Mouse (Mus musculus) frontal cortex, adult 2 months (tissue): Measurements from ENCODE around the gene Lmod2. TPM values are rescaled to one million over a fixed set of nuclear protein-coding genes. Genes with fewer than 3 reads are reported as not detected.
A peak's percentile ranks its signal among the peaks of the same experiment; 100 is the strongest.

Experiments
- DNase-seq, 2 experiments: peaks; one replicate each; pipeline ENCODE4 v3.0.0; 2022; ENCODE audit warnings: low spot score in 1 of 2; ENCODE audit errors: extremely low spot score in 1 of 2
- polyA plus RNA-seq: library from polyadenylated mRNA; depleted of rRNA; stranded (reverse); fragments of >200 nt; gene quantifications from 2 replicates; pipeline ENCODE4 v1.2.3, GENCODE M21; 2012

The Lmod2 gene
- polyA plus RNA-seq, 1 experiment: not detected

GRCm38 (mm10) chr6:24600726-24601125, 3.2 kb downstream of the Lmod2 start:
- DNase-seq: no peak

GRCm38 (mm10) chr6:24601668-24602067, 4.1 kb downstream of the Lmod2 start:
- DNase-seq: no peak

GRCm38 (mm10) chr6:24602351-24602750, 4.8 kb downstream of the Lmod2 start:
- no peak for DNase-seq

- DNase-seq: no peak
These were observed 5.4 kb downstream of the Lmod2 start for GRCm38 (mm10) chr6:24602993-24603392.

GRCm38 (mm10) chr6:24604289-24604688, 6.7 kb downstream of the Lmod2 start:
- DNase-seq: no peak

- no peak for DNase-seq
These were observed 8.1 kb downstream of the Lmod2 start for GRCm38 (mm10) chr6:24605631-24606030.

GRCm38 (mm10) chr6:24606512-24606911, 8.9 kb downstream of the Lmod2 start:
- DNase-seq: no peak

- no peak for DNase-seq
These were observed 10.0 kb downstream of the Lmod2 start for GRCm38 (mm10) chr6:24607531-24607930.

GRCm38 (mm10) chr6:24608129-24608528, 10.6 kb downstream of the Lmod2 start:
- DNase-seq: no peak

- no peak for DNase-seq
These were observed 11.1 kb downstream of the Lmod2 start for GRCm38 (mm10) chr6:24608682-24609081.

GRCm38 (mm10) chr6:24609531-24609930, 12.0 kb downstream of the Lmod2 start:
- no peak for DNase-seq

GRCm38 (mm10) chr6:24610358-24610757, 12.8 kb downstream of the Lmod2 start:
- no peak for DNase-seq

GRCm38 (mm10) chr6:24612074-24612755, 14.7 kb downstream of the Lmod2 start:
- no peak for DNase-seq

GRCm38 (mm10) chr6:24613346-24613745, 15.8 kb downstream of the Lmod2 start:
- no peak for DNase-seq

- peak in 1 of 2 experiments; percentile 55 for DNase-seq
These were observed 16.4 kb downstream of the Lmod2 start for GRCm38 (mm10) chr6:24613918-24614317.

GRCm38 (mm10) chr6:24616746-24617145, 19.2 kb downstream of the Lmod2 start:
- peak in 1 of 2 experiments; percentile 26 for DNase-seq

GRCm38 (mm10) chr6:24619285-24620045, 21.9 kb downstream of the Lmod2 start:
- no peak for DNase-seq

- DNase-seq: no peak
These were observed 23.4 kb downstream of the Lmod2 start for GRCm38 (mm10) chr6:24620936-24621335.

- DNase-seq: no peak
These were observed 24.5 kb downstream of the Lmod2 start for GRCm38 (mm10) chr6:24622098-24622497.

- peak in 1 of 2 experiments; percentile 85 for DNase-seq
These were observed 30.0 kb downstream of the Lmod2 start for GRCm38 (mm10) chr6:24627586-24628030.

GRCm38 (mm10) chr6:24628499-24628898, 30.9 kb downstream of the Lmod2 start:
- no peak for DNase-seq

- no peak for DNase-seq
These were observed 34.5 kb downstream of the Lmod2 start for GRCm38 (mm10) chr6:24632061-24632460.
